Mouse (Mus musculus) ES-Bruce4 (cell line): ENCODE results near the gene Krt33b. TPM values are rescaled to one million over a fixed set of nuclear protein-coding genes. Genes with fewer than 3 reads are reported as not detected.
A peak's percentile ranks its signal among the peaks of the same experiment; 100 is the strongest.

ENCODE experiments used
- H3K27ac ChIP-seq: 2 replicates; pipeline ENCODE4 v1.5.1; 2012; ENCODE audit warnings: low read length, inconsistent platforms; ENCODE audit not compliant: insufficient read depth
- H3K27me3 ChIP-seq: 2 replicates; pipeline ENCODE4 v1.6.1; 2012; ENCODE audit warnings: mild to moderate bottlenecking, low read length, inconsistent platforms; ENCODE audit not compliant: control insufficient read depth, poor library complexity, insufficient read depth, severe bottlenecking
- H3K36me3 ChIP-seq: 2 replicates; pipeline ENCODE4 v1.6.1; 2012; ENCODE audit warnings: inconsistent platforms, mild to moderate bottlenecking, low read length, moderate library complexity; ENCODE audit not compliant: control insufficient read depth, poor library complexity, insufficient read depth, severe bottlenecking
- H3K4me1 ChIP-seq: one replicate; pipeline ENCODE4 v1.8.1; 2011; ENCODE audit warnings: low read length; ENCODE audit not compliant: control insufficient read depth, insufficient read depth
- H3K4me3 ChIP-seq: 2 replicates; pipeline ENCODE4 v1.5.1; 2011; ENCODE audit warnings: low read depth, mild to moderate bottlenecking, low read length
- H3K9ac ChIP-seq: 2 replicates; pipeline ENCODE4 v1.6.1; 2012; ENCODE audit warnings: low read depth, mild to moderate bottlenecking, inconsistent platforms; ENCODE audit not compliant: poor library complexity, severe bottlenecking
- H3K9me3 ChIP-seq: replicated peaks from 2 replicates; pipeline ENCODE4 v1.6.1; 2012; ENCODE audit warnings: mild to moderate bottlenecking, low read length, inconsistent platforms; ENCODE audit not compliant: control insufficient read depth, poor library complexity, insufficient read depth, severe bottlenecking
- CTCF ChIP-seq: IDR thresholded peaks from one replicate; pipeline ENCODE4 v1.8.1; 2011; ENCODE audit warnings: low read depth, low read length
- EP300 ChIP-seq: IDR thresholded peaks from 2 replicates; pipeline ENCODE4 v1.6.1; 2011; ENCODE audit warnings: low read depth, low read length; ENCODE audit not compliant: insufficient read depth
- POLR2A ChIP-seq: IDR thresholded peaks from one replicate; pipeline ENCODE4 v1.8.1; 2011; ENCODE audit warnings: low read length; ENCODE audit not compliant: insufficient read depth
- polyA plus RNA-seq: library from polyadenylated mRNA; stranded (reverse); fragments of >200 nt; gene quantifications from 2 replicates; pipeline ENCODE4 v1.2.4, GENCODE M21; 2011; ENCODE audit warnings: low read depth; ENCODE audit not compliant: missing spikeins, insufficient read depth, insufficient read length

The Krt33b gene
- polyA plus RNA-seq, 1 experiment: not detected

GRCm38 (mm10) chr11:100005905-100006304, 23.8 kb downstream of the Krt33b start:
- Histone ChIP-seq H3K27me3 (no peaks in the 10 kb centered on the region), H3K9ac (no peak overlapping the region), H3K27ac (no peak overlapping the region), H3K4me1 (no peaks in the 10 kb centered on the region), H3K4me3 (no peak overlapping the region), H3K36me3 (no peaks in the 10 kb centered on the region), H3K9me3 (no peaks in the 10 kb centered on the region)
- TF ChIP-seq EP300: no peak
- TF ChIP-seq CTCF: no peak
- TF ChIP-seq POLR2A: no peak

DNA sequence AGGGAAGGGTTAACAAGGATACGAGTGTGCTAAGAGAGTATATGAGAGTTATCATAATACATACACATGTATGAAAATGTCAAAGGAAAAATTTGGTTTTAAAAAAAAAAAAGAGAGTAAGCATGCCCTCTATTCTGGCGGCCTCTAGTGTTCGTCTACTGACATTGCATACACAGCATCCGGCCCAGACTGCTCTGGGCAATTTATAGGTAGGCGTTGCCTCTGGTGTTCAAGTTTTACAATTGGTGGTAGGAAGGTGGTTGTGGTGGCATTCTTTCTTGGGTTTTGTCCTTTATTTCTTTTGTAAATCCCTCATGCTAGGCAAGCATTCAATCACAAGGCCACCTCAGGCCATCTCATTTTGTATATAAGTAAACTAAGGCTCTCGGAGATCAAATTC, 24.8 kb downstream of the Krt33b start:
- H3K27ac ChIP-seq: no peak overlapping the region
- H3K9ac ChIP-seq: no peak overlapping the region
- no peaks in the 10 kb centered on the region for H3K9me3 ChIP-seq
- H3K4me1 ChIP-seq: no peaks in the 10 kb centered on the region
- H3K36me3 ChIP-seq: no peaks in the 10 kb centered on the region
- TF ChIP-seq POLR2A (no peak), EP300 (no peak), CTCF (peak; percentile 60)
- no peak overlapping the region for H3K4me3 ChIP-seq
- H3K27me3 ChIP-seq: no peaks in the 10 kb centered on the region

- H3K27me3 ChIP-seq: no peaks in the 10 kb centered on the region
- no peaks in the 10 kb centered on the region for H3K9me3 ChIP-seq
- H3K36me3 ChIP-seq: no peaks in the 10 kb centered on the region
- no peak overlapping the region for H3K9ac ChIP-seq
- TF ChIP-seq POLR2A (no peak), EP300 (no peak), CTCF (no peak)
- no peak overlapping the region for H3K4me3 ChIP-seq
- H3K4me1 ChIP-seq: no peaks in the 10 kb centered on the region
- H3K27ac ChIP-seq: no peak overlapping the region
Measured at GRCm38 (mm10) chr11:99999091-99999490, 30.6 kb downstream of the Krt33b start.

GRCm38 (mm10) chr11:99994384-99994661, 35.3 kb downstream of the Krt33b start:
- H3K27ac ChIP-seq: no peak overlapping the region
- TF ChIP-seq CTCF: no peak
- TF ChIP-seq EP300: no peak
- no peak for TF ChIP-seq POLR2A
- H3K9me3 ChIP-seq: no peaks in the 10 kb centered on the region
- no peaks in the 10 kb centered on the region for H3K27me3 ChIP-seq
- H3K4me3 ChIP-seq: no peak overlapping the region
- no peaks in the 10 kb centered on the region for H3K4me1 ChIP-seq
- no peaks in the 10 kb centered on the region for H3K36me3 ChIP-seq
- no peak overlapping the region for H3K9ac ChIP-seq

DNA sequence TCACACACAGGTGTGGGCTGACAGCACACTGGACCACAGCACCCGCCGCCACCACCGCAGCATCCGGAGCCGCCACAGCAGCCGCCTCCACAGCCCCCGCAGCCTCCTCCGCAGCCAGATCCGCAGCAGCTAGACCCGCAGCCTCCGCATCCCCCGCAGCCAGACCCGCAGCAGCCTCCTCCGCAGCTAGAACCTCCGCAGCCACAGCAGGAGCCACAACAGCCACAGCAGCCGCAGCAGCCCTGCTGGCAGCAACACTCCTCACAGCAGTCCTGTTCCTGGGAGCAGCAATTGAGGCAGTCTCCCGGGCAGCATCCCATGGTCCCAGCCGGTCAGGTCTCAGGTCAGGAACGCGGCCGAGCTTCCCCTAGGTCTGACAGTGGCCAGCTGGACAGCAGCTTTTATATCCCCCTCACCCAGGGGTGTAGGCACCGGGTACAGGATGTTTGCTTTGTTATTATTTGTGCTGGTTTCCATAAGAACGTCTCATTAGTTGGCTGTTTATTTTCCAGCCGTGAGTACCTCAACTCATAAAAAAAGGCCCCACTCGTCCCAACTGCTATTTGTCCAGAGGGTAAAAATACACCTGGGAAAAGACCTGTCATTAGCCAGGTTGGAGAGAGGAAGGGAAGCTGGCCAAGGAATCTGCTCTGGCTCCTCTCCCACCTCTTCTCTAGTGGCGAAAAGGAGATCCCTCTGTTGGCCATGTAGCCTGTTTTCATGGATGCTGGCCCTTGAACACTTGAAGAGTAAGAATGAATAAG, 35.9 kb downstream of the Krt33b start, which contains the start of gene Krtap17-1:
TSS of gene Krtap17-1 (minus strand) at position 375 of the 764 bp plus-strand sequence.
- H3K4me3 ChIP-seq: peak within 1 kb of the TSS; percentile 43
- TF ChIP-seq POLR2A (no peak), EP300 (no peak), CTCF (no peak)

DNA sequence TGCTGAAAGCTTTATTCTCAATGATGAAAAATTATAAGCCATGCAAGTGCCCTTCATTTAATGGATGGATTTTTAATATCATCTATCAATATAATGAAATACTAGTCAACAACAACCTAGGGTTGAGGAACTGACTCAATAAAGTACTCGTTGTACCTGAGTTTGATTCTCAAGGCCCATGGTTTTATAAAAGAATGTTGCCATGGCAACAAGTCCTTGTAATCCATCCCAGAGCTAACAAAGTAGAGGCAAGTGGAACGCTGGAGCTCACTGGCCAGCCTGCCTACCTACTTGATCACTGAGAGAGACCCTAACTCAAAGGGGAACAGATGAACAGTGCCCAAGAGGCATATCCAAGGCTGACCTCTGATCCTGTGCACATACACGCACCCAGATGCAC, 39.1 kb downstream of the Krt33b start:
- TF ChIP-seq POLR2A: no peak
- Histone ChIP-seq H3K36me3 (no peaks in the 10 kb centered on the region), H3K9ac (no peak overlapping the region), H3K4me1 (no peaks in the 10 kb centered on the region), H3K27me3 (no peaks in the 10 kb centered on the region), H3K27ac (no peak overlapping the region), H3K4me3 (no peak overlapping the region), H3K9me3 (no peaks in the 10 kb centered on the region)

More for the DNA sequence above, 35.9 kb downstream of the Krt33b start, which contains the start of gene Krtap17-1:
- Histone ChIP-seq H3K27ac (no peak within 1 kb of the TSS), H3K9me3 (no peaks in the 10 kb centered on the region), H3K4me1 (no peaks in the 10 kb centered on the region), H3K36me3 (no peaks in the 10 kb centered on the region), H3K27me3 (no peaks in the 10 kb centered on the region), H3K9ac (no peak within 1 kb of the TSS)
